Mouse (Mus musculus): ENCODE results near the gene Atp2b2. TPM values are rescaled to one million over a fixed set of nuclear protein-coding genes. Genes with fewer than 3 reads are reported as not detected.
A peak's percentile ranks its signal among the peaks of the same experiment; 100 is the strongest.

The Atp2b2 gene
- polyA plus RNA-seq, 1 experiment from 2014 or later, result 13.4 TPM

- no peaks in the 10 kb centered on the region for H3K4me1 ChIP-seq (ENCODE audit: control insufficient read depth, insufficient read depth, low read length)
- DNase-seq (ENCODE audit: low spot score), result no peak
- WGBS, result 64% methylated on average over 1 of the region's 1 CpGs
- H3K36me3 ChIP-seq (ENCODE audit: control insufficient read depth, insufficient read depth, low read length), result peaks cover 39% of the 10 kb centered on the region
- no peak for ATAC-seq
- no peak overlapping the region for H3K9ac ChIP-seq (ENCODE audit: low read length)
- H3K27ac ChIP-seq (ENCODE audit: low read depth, low read length), result no peak overlapping the region
- H3K27me3 ChIP-seq (replicated peaks; ENCODE audit: control insufficient read depth, insufficient read depth, low read length), result no peaks in the 10 kb centered on the region
- no peaks in the 10 kb centered on the region for H3K9me3 ChIP-seq (replicated peaks; ENCODE audit: control insufficient read depth, low read length)
- H3K4me3 ChIP-seq (ENCODE audit: low read depth, low read length), result no peak overlapping the region
- H3K4me2 ChIP-seq (ENCODE audit: low read length), result no peak overlapping the region
These were observed 231.0 kb downstream of the Atp2b2 start for GRCm38 (mm10) chr6:113811462-113811861.

GRCm38 (mm10) chr6:113810667-113811066, 231.7 kb downstream of the Atp2b2 start:
- no peak for ATAC-seq
- Histone ChIP-seq H3K9me3 (replicated peaks; ENCODE audit: control insufficient read depth, low read length) (no peaks in the 10 kb centered on the region), H3K27me3 (replicated peaks; ENCODE audit: control insufficient read depth, insufficient read depth, low read length) (no peaks in the 10 kb centered on the region), H3K4me2 (ENCODE audit: low read length) (no peak overlapping the region), H3K4me3 (ENCODE audit: low read depth, low read length) (no peak overlapping the region), H3K27ac (ENCODE audit: low read depth, low read length) (no peak overlapping the region), H3K36me3 (ENCODE audit: control insufficient read depth, insufficient read depth, low read length) (peaks cover 41% of the 10 kb centered on the region), H3K9ac (ENCODE audit: low read length) (no peak overlapping the region), H3K4me1 (ENCODE audit: control insufficient read depth, insufficient read depth, low read length) (no peaks in the 10 kb centered on the region)
- DNase-seq (ENCODE audit: low spot score), result no peak
- WGBS, result 79% methylated on average over 4 of the region's 4 CpGs

- H3K36me3 ChIP-seq (ENCODE audit: control insufficient read depth, insufficient read depth, low read length), result peaks cover 48% of the 10 kb centered on the region
- H3K27me3 ChIP-seq (replicated peaks; ENCODE audit: control insufficient read depth, insufficient read depth, low read length), result no peaks in the 10 kb centered on the region
- ATAC-seq (no peak), DNase-seq (ENCODE audit: low spot score) (no peak)
- H3K4me3 ChIP-seq (ENCODE audit: low read depth, low read length), result no peak overlapping the region
- H3K4me1 ChIP-seq (ENCODE audit: control insufficient read depth, insufficient read depth, low read length), result no peaks in the 10 kb centered on the region
- 66% methylated on average over 5 of the region's 5 CpGs for WGBS
- H3K4me2 ChIP-seq (ENCODE audit: low read length), result no peak overlapping the region
- H3K27ac ChIP-seq (ENCODE audit: low read depth, low read length), result no peak overlapping the region
- peaks cover 6% of the 10 kb centered on the region; the same call in 1 of the 2 replicates for H3K9me3 ChIP-seq (replicated peaks; ENCODE audit: control insufficient read depth, low read length)
- H3K9ac ChIP-seq (ENCODE audit: low read length), result no peak overlapping the region
These were observed 236.2 kb downstream of the Atp2b2 start for GRCm38 (mm10) chr6:113806241-113806640.

GRCm38 (mm10) chr6:113801233-113801632, 241.2 kb downstream of the Atp2b2 start:
- H3K4me1 ChIP-seq (ENCODE audit: control insufficient read depth, insufficient read depth, low read length), result peaks cover 12% of the 10 kb centered on the region
- H3K27me3 ChIP-seq (replicated peaks; ENCODE audit: control insufficient read depth, insufficient read depth, low read length), result no peaks in the 10 kb centered on the region
- no peak overlapping the region for H3K9ac ChIP-seq (ENCODE audit: low read length)
- DNase-seq (ENCODE audit: low spot score) (no peak), ATAC-seq (no peak)
- no peak overlapping the region for H3K4me2 ChIP-seq (ENCODE audit: low read length)
- H3K27ac ChIP-seq (ENCODE audit: low read depth, low read length), result no peak overlapping the region
- peaks cover 6% of the 10 kb centered on the region; the same call in 1 of the 2 replicates for H3K9me3 ChIP-seq (replicated peaks; ENCODE audit: control insufficient read depth, low read length)
- peaks cover 33% of the 10 kb centered on the region for H3K36me3 ChIP-seq (ENCODE audit: control insufficient read depth, insufficient read depth, low read length)
- H3K4me3 ChIP-seq (ENCODE audit: low read depth, low read length), result no peak overlapping the region

- Histone ChIP-seq H3K4me3 (ENCODE audit: low read depth, low read length) (no peak overlapping the region), H3K27me3 (replicated peaks; ENCODE audit: control insufficient read depth, insufficient read depth, low read length) (no peaks in the 10 kb centered on the region), H3K4me1 (ENCODE audit: control insufficient read depth, insufficient read depth, low read length) (peaks cover 18% of the 10 kb centered on the region), H3K9ac (ENCODE audit: low read length) (no peak overlapping the region), H3K4me2 (ENCODE audit: low read length) (no peak overlapping the region), H3K36me3 (ENCODE audit: control insufficient read depth, insufficient read depth, low read length) (peaks cover 30% of the 10 kb centered on the region), H3K27ac (ENCODE audit: low read depth, low read length) (no peak overlapping the region), H3K9me3 (replicated peaks; ENCODE audit: control insufficient read depth, low read length) (no peaks in the 10 kb centered on the region)
- DNase-seq (ENCODE audit: low spot score) (no peak), ATAC-seq (no peak)
- 73% methylated on average over 3 of the region's 3 CpGs for WGBS
These were observed 242.5 kb downstream of the Atp2b2 start for GRCm38 (mm10) chr6:113799915-113800314.

GRCm38 (mm10) chr6:113799349-113799748, 243.1 kb downstream of the Atp2b2 start:
- Histone ChIP-seq H3K27me3 (replicated peaks; ENCODE audit: control insufficient read depth, insufficient read depth, low read length) (no peaks in the 10 kb centered on the region), H3K9me3 (replicated peaks; ENCODE audit: control insufficient read depth, low read length) (no peaks in the 10 kb centered on the region), H3K4me1 (ENCODE audit: control insufficient read depth, insufficient read depth, low read length) (peaks cover 18% of the 10 kb centered on the region), H3K9ac (ENCODE audit: low read length) (0 out of 2 replicates have a peak overlapping the region, but pooled peaks have one; percentile 21), H3K4me3 (ENCODE audit: low read depth, low read length) (no peak overlapping the region), H3K36me3 (ENCODE audit: control insufficient read depth, insufficient read depth, low read length) (peaks cover 28% of the 10 kb centered on the region), H3K27ac (ENCODE audit: low read depth, low read length) (peak overlapping the region; percentile 44; the same call in 1 of the 2 replicates), H3K4me2 (ENCODE audit: low read length) (no peak overlapping the region)
- 22% methylated on average over 9 of the region's 9 CpGs for WGBS
- DNase-seq (ENCODE audit: low spot score) (peak; percentile 69), ATAC-seq (peak; percentile 73)

- 15% methylated on average over 2 of the region's 2 CpGs for WGBS
- no peak for ATAC-seq
- Histone ChIP-seq H3K4me3 (ENCODE audit: low read depth, low read length) (no peak overlapping the region), H3K9ac (ENCODE audit: low read length) (0 out of 2 replicates have a peak overlapping the region, but pooled peaks have one; percentile 21), H3K27me3 (replicated peaks; ENCODE audit: control insufficient read depth, insufficient read depth, low read length) (no peaks in the 10 kb centered on the region), H3K4me2 (ENCODE audit: low read length) (no peak overlapping the region), H3K4me1 (ENCODE audit: control insufficient read depth, insufficient read depth, low read length) (peaks cover 18% of the 10 kb centered on the region), H3K9me3 (replicated peaks; ENCODE audit: control insufficient read depth, low read length) (no peaks in the 10 kb centered on the region), H3K27ac (ENCODE audit: low read depth, low read length) (no peak overlapping the region), H3K36me3 (ENCODE audit: control insufficient read depth, insufficient read depth, low read length) (peaks cover 24% of the 10 kb centered on the region)
- DNase-seq (ENCODE audit: low spot score), result peak; percentile 35
These were observed 243.5 kb downstream of the Atp2b2 start for GRCm38 (mm10) chr6:113798921-113799320.

GRCm38 (mm10) chr6:113795241-113795702, 247.1 kb downstream of the Atp2b2 start:
- ATAC-seq (peak; percentile 76), DNase-seq (ENCODE audit: low spot score) (peak; percentile 68)
- no peak overlapping the region; the same call in 1 of the 2 replicates for H3K9ac ChIP-seq (ENCODE audit: low read length)
- no peaks in the 10 kb centered on the region for H3K9me3 ChIP-seq (replicated peaks; ENCODE audit: control insufficient read depth, low read length)
- peaks cover 18% of the 10 kb centered on the region for H3K4me1 ChIP-seq (ENCODE audit: control insufficient read depth, insufficient read depth, low read length)
- peaks cover 29% of the 10 kb centered on the region for H3K36me3 ChIP-seq (ENCODE audit: control insufficient read depth, insufficient read depth, low read length)
- no peak overlapping the region for H3K4me3 ChIP-seq (ENCODE audit: low read depth, low read length)
- 0% methylated on average over 4 of the region's 4 CpGs for WGBS
- no peak overlapping the region for H3K4me2 ChIP-seq (ENCODE audit: low read length)
- peak overlapping the region; percentile 66 for H3K27ac ChIP-seq (ENCODE audit: low read depth, low read length)
- no peaks in the 10 kb centered on the region for H3K27me3 ChIP-seq (replicated peaks; ENCODE audit: control insufficient read depth, insufficient read depth, low read length)

- Histone ChIP-seq H3K4me3 (ENCODE audit: low read depth, low read length) (no peak overlapping the region), H3K9ac (ENCODE audit: low read length) (no peak overlapping the region), H3K36me3 (ENCODE audit: control insufficient read depth, insufficient read depth, low read length) (peaks cover 36% of the 10 kb centered on the region), H3K27ac (ENCODE audit: low read depth, low read length) (no peak overlapping the region), H3K27me3 (replicated peaks; ENCODE audit: control insufficient read depth, insufficient read depth, low read length) (no peaks in the 10 kb centered on the region), H3K4me2 (ENCODE audit: low read length) (no peak overlapping the region), H3K4me1 (ENCODE audit: control insufficient read depth, insufficient read depth, low read length) (peaks cover 6% of the 10 kb centered on the region), H3K9me3 (replicated peaks; ENCODE audit: control insufficient read depth, low read length) (no peaks in the 10 kb centered on the region)
- DNase-seq (ENCODE audit: low spot score) (no peak), ATAC-seq (no peak)
- WGBS, result 83% methylated on average over 5 of the region's 5 CpGs
These were observed 250.0 kb downstream of the Atp2b2 start for GRCm38 (mm10) chr6:113792368-113792767.

Measured in forebrain, embryonic 14.5 days (tissue).